Mouse (Mus musculus) kidney, adult 8-10 months (tissue): ENCODE data around the gene Kif22.

Source experiments
- DNase-seq, 2 experiments: peaks; one replicate each; pipeline ENCODE4 v3.0.0; 2022

Kif22 gene

DNA sequence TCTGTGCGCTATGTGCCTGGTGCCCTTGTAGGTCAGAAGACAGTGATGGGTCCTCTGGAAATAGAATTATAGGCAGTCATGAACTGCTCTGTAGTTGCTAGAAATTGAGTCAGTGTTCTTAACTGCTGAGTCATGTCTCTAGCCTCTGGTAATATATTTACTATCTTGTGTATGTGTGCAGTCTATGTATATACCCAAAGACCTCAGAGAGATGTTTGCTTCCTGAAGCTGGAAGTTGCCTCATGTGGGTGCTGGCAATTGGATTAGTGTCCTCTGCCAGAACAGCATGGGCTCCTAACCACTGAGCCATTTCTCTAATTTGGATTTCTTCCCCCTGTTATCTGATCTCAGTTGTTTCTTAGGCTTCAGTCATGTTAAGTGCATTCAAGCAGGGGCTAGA is 12.1 kb downstream of the Kif22 start:
- DNase-seq, result no peak

DNA sequence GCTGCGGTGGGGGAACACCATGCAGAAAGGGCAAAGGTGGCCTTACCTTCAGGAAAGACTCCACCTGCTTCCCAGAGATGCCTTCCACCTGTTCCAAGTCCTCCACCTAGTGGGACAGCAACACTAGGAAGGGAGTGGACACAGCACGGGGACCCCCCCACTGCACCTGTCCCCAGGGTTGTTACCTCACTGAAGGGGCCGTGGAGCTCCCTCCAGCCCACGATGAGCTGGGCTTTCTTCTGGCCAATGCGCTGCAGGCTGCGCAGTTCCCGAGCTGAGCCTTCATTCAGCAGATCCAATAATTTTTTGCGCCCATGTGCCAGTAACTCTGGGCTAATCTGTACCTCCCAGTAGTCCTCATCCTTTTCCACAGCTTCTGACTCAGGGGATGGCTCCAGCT is 14.4 kb downstream of the Kif22 start:
- DNase-seq, result no peak

DNA sequence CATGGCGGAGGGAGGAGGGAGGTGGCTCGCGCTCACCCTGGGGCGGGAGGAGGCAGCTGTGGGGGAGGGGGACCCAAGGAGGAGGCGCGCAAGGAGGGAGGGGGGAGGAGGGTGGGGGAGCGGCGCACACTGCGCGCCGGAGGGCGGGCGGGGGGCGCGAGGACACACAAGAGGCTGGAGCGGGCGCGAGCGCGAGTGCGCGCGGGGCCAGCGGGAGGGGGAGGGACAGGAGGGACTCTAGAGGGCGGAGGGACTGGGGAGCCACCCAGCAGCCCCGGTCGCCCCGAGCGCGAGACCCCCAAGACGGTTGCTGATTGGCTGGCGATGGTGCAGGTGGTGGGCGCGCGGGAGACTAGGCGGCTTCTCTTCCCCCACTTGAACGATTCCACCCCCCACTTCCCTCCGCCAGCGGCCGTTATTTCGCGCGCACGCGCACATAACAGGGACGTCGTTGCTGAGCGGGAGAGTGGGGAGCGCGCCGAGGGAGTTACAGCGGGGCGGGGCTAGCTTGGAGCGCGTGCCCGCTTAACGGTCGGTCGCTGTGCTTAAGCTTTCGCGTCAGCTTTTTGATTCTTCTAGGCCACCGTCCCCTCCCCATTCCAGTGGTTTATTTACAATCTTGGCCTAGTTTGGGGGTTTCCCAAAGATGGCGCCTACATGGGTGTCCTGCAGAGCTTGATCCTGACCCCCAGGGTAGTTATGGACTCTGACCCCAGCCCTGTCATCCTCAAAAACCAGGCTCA is 15.1 kb downstream of the Kif22 start, which contains the start of gene Maz:
Maz (minus strand) TSS at position 54 of the 743 bp plus-strand sequence.
- DNase-seq, result peak; percentile 99 to 100

DNA sequence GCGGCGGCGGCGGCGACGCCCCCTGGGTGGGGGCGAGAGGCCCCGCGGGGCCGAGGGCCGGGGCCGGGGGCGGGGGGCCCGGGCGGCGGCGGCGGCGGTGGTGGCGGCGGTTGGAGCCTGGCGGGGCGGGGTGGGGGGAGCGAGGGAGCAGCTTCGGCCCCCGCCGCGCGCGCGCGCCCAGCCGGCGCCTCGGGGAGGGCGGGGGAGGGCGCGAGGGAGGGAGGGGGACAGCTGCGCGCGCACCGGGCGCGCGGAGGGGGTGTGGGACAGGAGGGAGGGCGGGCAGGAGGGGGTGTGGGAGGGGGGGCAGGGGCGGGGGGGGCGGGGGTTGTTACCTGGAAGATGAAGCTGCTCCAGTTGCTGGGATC is 15.7 kb downstream of the Kif22 start:
- no peak for DNase-seq

DNA sequence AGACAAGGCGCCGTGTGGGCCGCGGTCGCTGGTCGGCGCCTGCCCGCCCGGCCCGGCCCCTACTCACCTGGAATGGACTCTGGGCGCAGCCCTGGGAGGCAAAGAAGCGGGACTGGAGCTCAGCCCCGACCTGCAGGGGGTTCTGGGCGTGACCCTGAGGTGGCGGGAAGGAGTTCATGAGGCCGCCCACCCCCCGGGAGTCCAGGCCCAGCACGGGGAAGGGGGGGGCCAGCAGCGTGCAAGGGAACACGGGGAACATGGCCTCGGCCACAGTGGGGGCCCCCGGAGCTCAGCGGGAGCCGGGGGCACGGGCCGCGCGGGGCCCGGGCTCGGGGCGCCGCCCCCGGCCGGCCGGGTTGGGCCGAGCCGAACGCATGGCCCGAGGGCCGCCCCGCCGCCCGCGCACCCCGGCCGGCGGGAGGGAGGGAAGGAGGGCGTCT is 16.1 kb downstream of the Kif22 start:
- DNase-seq, result peak; percentile 74 to 78

DNA sequence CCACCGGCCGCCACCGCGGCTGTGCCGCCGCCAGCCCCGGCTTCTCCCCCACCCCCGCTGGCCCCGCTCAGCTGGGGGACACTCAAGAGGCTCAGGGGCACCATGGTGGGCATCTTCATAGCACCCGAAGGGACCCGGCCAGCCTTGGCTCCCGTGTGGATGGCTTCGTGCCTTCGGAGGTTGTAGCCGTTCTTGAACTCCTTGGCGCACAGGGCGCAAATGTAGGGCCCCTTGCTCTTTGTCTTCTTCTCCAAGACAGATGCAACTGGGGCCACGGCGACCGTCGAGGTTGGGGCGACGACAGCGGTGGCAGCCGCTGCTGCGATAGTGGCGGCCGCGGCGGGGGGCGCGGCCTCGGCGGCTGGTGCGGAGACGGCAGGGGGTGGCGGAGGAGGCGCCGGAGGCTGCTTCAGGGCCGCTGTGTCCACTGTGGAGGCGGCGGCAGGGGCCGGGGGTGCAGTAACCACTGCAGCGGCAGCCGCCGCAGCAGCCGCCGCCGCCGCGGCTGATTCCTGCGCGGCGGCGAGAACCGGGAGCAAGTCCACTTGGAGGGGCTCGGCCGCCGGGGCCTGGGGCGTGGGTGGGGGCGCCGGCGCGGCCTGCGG is 16.6 kb downstream of the Kif22 start:
- no peak for DNase-seq

DNA sequence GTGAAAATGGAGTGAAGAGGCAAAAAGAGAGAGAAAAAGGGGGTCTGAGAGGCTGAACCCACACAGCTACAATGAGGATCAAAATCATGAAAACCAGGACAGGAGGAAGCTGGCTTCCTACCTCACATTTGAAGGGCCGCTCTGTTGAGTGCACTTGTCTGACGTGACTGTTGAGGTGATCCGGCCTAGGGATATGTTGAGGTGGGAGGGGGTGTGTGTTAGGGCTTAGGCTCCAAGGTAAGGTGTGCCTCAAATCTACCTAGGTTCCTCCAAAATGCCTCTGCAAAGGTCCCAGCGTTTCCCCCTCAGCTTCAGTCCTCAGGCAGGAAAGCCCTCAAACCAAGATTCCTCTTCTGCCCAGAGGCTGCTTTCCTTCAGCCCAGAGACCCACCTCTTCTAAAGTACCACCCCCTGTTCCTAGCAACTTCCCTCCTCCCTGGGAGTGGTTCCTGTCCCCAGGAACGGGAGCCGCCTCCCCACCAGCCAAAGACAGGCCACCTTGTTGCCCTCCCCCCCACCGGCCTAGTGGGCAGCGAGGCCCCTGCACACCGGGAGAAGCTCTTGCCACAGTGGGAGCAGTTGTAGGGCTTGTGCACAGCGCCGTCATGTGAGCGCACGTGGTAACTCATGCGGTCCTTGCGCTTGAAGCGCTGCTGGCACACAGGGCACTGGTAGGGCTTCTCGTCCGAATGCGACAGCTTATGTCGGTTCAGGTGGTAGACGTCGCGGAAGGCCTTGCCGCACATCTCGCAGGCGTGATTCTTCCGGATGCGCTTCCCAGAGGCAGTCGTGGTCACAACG is 17.3 kb downstream of the Kif22 start:
- peak; percentile 85 to 87 for DNase-seq

DNA sequence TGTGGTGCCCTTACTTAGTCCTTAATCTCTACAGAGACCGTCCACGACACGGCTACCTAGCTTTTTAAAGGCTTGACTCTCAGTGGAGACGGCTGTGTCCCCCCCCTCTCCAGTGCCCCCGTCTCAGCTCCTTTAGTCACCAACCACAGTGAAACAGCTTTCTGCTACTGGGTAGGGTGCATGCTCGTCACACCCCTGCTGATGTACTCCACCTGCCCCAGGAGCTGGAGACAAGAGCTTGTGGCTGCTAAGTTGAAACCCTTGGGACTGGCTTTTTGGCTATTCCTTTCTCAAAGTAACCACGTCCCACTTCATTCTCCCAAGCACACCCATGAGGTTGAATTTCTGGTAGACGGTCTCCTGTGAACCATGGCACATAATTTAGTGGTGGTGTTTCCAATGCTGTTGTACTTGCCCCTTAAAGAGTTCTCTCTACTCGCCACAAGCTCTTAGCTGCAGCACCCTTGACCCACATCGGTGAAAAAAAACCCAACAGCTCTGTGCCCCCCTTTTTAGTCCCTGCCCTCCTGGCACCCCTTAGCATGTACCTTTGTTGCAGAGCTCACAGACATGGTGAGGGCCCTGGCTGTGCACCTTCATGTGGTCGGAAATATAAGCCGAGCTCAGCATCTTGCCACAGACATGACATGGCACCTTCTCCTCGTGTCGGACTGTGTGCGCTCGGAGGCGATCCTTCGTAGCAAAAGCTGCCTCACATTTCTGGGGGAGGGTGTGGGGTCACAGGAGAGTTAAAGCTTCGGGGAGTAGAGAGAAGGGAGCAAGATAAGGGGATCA is 18.2 kb downstream of the Kif22 start:
- no peak for DNase-seq

DNA sequence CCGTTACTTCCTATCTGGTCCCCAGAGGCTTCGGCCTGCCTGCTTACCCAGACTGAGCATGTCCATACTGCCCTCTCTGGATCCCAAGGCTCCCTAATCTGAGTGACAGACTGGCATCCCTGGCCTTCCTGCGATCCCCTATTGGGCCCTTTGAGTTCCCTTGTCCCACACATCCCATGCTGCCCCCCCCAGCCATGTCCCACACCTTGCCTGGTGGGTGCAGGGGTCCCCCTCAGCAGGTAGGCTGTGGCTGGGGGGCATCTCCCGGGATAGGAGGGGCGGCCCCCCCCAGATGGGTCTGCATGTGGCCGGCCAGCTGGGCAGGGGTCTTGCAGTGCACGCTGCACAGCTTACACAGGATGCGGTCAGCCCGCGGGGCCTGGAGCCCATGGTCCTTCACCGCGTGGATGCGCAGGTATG is 19.0 kb downstream of the Kif22 start:
- no peak for DNase-seq

DNA sequence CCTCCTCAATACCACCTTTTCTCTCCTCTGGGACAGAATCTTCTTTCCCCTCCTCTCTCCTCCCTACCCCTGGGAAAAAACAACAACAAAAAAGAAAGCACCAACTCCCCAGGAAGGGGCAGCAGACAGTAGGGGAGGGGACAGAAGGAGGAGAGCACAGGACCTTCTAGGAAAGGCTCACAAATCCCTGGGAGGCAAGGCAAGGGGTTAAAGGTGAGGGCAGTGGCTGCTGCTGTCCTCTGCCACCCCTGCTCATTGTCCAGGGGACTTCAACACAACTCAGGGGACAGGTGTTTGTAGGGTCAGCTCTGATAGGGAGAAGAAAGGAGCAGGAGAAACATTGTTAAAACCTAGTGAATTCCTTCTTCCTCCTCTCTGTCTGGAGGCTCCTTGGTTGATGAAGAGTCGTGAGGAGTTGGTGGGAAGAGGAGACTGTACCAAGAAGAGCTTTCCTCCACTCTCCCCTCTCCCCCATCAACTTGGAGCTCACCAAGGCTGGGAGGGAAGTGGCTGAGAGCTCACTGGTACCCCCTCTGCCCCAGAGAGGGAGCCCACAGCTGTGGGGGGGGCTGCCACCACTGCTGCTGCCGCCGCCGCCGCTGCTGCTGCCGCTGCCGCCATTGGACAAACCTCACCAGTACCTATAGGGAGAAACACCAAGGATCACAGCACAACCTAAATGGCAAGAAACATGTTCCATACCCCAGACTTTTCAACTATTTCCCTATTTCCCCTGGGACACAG is 19.6 kb downstream of the Kif22 start:
- DNase-seq, result no peak

DNA sequence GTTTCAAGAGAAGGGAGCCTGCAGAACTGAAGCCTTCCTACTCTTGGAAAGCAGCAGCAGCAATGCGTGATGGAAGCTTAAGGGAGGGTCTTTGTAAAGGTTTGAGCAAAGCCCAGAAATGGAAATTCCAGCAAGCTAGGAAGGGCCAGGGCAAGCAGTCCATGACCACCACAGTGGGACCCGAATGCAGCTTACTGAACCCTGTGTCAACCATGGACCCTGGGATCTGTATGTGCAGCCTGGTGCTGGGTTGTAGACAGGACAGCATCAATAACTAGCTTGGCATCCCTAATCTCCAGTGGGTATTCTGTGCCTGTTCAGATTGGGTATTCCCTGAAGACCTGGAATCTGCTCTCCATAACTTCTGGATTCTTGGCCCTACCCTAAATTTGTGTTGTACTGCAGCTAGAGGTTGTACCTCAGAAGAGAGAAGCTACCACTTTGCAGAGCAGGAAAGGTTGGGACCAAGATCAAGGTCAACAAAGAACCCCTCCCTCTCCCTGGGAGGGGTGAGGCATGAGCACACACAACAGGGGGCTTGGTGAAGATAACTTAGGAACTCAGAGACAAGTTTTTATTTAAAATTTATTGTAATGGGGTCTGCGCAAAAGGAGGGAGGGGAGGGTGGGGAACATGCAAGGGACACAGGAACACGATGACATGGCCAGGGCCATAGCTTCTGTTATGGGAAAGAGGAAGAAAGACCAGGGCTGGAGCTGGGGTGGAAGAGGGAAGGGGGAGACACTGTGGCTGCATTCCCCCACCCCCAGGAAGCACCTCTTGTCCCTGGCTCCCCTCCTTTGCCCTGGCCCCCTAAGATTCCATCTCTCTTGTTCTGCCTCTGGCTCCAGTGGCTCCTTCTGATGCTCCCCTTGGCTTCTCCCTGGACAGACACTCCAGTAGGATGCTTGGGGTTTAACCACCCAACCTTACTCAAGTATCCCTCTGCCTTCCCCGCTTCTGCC is 20.4 kb downstream of the Kif22 start:
- no peak for DNase-seq

DNA sequence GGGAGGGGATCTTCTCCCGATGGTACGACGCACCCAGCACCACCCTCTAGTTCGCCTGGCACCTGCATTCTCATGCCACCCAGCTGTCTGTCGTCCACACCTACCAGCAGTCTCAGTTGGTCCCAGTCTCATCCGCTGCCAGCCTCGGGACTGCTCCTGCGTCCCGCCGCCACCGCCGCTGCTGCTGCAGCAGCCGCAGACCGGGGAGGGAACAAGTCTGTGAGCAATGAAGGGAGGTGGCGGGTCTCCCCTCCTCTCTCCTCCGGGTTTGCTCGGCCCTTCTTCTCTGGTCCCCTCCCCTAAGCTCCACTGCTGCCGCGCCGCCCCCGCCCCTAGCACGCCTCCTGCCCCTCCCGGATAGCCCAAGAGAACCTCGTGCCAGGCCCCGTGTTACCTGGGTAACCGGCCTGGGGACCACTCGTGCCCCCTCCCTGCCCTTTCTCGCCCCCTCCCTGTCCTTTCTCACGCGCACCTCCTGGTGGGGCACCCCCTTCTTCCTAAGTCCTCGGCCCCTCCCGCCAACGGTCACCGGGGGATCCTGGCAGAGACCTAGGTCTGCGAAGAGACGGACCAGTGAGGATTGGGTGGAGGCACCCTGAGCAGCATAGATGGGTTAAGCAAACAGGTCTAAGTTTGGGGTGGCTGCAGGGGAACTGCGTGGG is 21.2 kb downstream of the Kif22 start, which contains the start of the genes Gm42742 and Prrt2:
Gm42742 (minus strand) TSS at position 197 of the 662 bp plus-strand sequence.
Prrt2 (minus strand) TSS at position 311 of the 662 bp plus-strand sequence.
- no peak for DNase-seq

DNA sequence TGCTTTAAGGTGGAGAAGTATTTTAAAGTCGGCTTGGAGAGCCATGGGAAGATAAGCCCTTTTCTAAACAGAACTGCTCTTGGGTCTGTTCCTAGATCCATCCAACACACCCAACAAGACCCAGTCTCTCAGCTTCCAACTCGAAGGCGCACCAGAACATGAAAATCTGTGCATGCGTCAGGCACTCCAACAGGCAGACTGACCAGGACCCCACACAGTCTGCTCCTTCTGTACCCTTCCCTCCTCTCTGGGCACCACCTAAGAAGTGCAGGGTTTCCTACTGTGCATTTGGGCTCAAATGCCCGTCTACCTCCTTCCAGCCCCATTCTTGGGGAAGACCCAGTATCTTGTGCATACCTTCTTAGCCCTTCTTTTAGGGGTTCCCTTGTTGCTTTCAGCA is 21.8 kb downstream of the Kif22 start:
- no peak for DNase-seq

DNA sequence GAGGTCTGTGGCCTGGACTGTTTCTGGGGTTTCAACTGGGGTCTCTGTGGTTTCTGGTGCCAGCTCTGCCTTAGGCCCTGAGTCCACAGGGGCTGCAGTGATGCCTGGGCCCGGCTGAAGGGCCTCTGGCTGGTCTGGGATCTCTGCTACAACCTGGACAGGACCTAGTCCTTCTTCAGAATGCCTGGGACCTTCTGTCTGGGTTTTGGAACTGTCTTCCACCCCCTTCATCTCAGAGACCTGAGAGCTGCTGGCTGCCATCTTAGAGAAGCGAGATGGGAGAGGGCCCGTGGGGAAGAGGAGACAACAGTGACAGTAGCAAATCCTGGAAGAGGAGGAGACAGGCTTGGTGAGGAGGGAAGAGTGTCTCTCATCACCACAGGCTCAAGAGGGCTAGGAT is 22.2 kb downstream of the Kif22 start:
- DNase-seq, result no peak

DNA sequence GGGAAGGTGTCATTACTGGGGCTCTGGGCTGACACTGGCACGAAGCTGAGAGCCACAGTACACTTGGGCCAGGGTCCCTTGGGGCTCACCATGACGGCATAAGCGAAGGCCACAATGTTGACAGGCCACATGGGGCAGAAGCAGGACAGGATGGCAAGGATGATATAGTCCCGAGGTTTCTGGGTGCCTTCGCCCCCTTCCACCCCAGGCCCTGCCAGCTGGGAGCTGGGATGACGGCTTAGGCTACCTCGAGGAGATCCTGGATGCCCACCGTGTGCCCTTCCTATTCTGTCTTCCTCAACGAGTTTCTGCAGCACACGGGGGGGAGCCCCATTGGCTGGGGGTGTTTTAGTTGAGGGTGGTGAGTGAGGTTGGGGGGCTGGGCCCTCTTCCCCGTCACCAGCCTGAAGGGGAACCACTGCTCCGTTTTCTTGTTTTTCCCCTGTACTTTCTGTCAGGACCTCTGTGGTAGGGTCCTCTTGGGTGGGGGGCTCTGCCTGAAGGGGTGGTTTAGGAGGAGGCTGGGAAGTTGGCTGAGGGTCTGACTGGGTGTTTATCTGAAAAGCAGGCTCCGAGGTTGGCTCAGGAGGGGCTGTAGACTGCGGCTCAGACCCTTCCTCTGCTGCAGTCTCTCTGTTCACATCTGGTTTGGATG is 22.8 kb downstream of the Kif22 start:
- DNase-seq, result no peak

DNA sequence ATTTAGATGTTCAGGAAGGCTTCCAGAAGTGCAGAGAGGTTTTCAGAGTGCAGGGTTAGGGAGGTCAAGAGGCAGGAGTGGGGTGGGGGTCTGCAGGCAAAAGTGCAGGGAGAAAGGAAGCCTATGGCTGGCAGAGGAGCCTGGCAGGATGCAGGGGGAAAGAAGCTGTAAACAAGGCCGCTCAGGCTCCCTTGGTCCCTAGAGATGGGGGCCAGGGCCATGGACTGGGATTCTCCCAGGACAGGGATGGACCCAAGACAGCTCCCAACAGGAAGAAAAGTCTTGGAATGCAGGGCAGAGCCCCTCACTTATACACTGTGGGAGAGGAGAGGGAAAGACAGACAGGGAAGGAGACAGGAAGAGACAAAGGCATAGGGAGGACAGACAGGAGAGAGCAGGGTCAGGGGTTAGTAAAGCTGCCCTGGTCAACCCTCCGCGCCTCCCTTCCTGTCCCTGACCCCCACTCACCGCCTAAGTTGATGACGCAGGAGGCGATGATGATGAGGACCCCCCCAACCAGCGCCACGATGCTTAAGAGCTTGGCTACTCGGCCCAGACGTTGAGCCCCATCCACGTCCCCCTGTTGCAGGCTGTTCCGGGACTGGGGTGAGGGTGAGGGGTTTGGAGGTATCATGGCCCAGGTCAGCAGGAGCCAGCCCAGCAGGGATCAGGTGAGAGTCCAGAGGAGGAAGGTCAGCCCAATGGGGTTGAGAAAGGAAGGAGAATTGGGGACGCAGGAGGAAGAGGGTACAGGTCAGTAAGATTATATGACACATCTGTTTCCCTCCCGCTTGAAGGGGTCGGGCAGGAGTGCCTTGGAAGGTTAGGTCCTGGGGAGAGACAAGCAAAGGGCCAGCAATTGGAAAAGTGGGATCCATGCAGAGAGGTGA is 23.6 kb downstream of the Kif22 start:
- no peak for DNase-seq

DNA sequence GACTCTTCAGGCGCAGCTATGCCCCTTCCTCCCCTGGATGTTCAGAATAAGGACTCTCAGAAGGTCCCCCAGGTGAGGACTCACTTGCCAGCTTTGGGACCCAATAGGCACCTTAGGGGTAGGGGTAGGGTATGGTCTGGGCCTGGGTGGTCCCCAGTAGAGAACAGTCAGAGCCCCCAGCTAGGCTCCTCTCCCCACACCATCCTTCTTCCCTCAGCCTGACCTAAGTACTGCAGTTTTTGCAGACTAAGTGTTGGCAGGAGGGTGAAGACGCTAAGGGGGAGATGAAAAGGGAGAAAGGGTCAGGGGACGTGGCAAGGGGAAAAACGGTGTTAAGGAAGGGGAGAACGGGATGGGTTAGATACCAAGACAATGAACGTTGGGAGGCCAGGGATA is 24.3 kb downstream of the Kif22 start:
- DNase-seq, result no peak
